12 mouse cellular contexts compared by ENCODE assay signal in the genomic region with DNA sequence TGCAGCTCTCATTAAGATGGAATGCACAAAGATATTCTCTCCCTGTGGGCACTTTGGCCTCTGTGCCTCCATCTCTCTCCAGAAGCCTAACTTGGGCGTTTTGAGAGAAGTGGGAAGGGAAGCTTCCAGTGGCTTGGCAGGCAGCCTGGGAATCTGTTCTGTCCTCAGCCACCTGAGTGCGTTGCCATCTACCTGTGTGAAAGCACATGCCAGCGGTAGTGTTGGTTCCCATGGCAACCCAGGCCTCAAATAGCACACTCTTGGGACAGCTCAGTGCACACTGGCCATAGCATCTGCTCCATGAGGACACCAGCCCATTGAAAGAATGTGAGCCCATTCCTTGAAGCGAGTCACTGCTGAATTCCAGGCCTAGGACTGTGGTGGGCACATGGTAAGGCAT.
DNase-seq lines count a peak whose midpoint lies in the region; ATAC-seq and TF ChIP-seq lines count a peak whose summit lies in the region.
"Had no signal": no experiment of that assay in that cellular context is flagged by ENCODE, and none has a peak within 500 bp of the region (broad histone marks: within the 10 kb centered on the region; RNA-seq: fewer than 3 reads in every experiment).

No protein-coding gene starts in this region.

- no peak overlapping the region for H3K27ac ChIP-seq in hindbrain, embryonic 16.5 days (ENCODE audit: low read depth, low read length)
- H3K27ac ChIP-seq in hindbrain, embryonic 12.5 days = no peak overlapping the region
- no peak overlapping the region for H3K27ac ChIP-seq in cerebellum, adult 2 months (ENCODE audit: insufficient read depth, low read length)
- H3K27ac ChIP-seq: embryonic facial prominence, embryonic 15.5 days; stomach, postnatal 0 days had no signal

- ATAC-seq in hindbrain, embryonic 16.5 days = peak; percentile 68
- ATAC-seq in hindbrain, embryonic 12.5 days (ENCODE audit: low FRiP score) = no peak
- ATAC-seq in frontal cortex, adult (ENCODE audit: low TSS enrichment) = no peak
- ATAC-seq in activated CD4-positive, CD25-positive, alpha-beta regulatory T cell, adult 4 months = no peak

- no peaks in the 10 kb centered on the region for H3K36me3 ChIP-seq in hindbrain, embryonic 16.5 days (ENCODE audit: control insufficient read depth, insufficient read depth, low read length)
- no peaks in the 10 kb centered on the region for H3K36me3 ChIP-seq in hindbrain, embryonic 12.5 days
- H3K36me3 ChIP-seq: embryonic facial prominence, embryonic 15.5 days had no signal

- no peak for TF ChIP-seq POLR2A in cerebellum, adult 2 months (IDR thresholded peaks at IDR 0.05; ENCODE audit: borderline replicate concordance, insufficient read depth, low read length)

- H3K4me3 ChIP-seq in hindbrain, embryonic 16.5 days (ENCODE audit: low read length) = no peak overlapping the region
- no peak overlapping the region for H3K4me3 ChIP-seq in hindbrain, embryonic 12.5 days
- no peak overlapping the region for H3K4me3 ChIP-seq in cerebellum, adult 2 months (replicated peaks; ENCODE audit: insufficient read depth, low read depth, low read length)
- H3K4me3 ChIP-seq: embryonic facial prominence, embryonic 15.5 days had no signal

- H3K4me1 ChIP-seq in hindbrain, embryonic 16.5 days (ENCODE audit: control insufficient read depth, insufficient read depth, low read depth, low read length) = no peaks in the 10 kb centered on the region; the same call in 1 of the 2 replicates
- H3K4me1 ChIP-seq in hindbrain, embryonic 12.5 days = no peaks in the 10 kb centered on the region
- peaks cover 27% of the 10 kb centered on the region for H3K4me1 ChIP-seq in cerebellum, adult 2 months (ENCODE audit: control insufficient read depth, insufficient read depth, low read length)

- DNase-seq in Muller cell, postnatal 12 days (ENCODE audit: inconsistent ontology term) = peak; percentile 93
- DNase-seq in cerebellum, adult 2 months = peak; percentile 58 to 71
- peak; percentile 16 to 52 for DNase-seq in kidney, postnatal 25 days
- no peak for DNase-seq in thymus, postnatal 0 days (ENCODE audit: low spot score)
- DNase-seq: adrenal gland, postnatal 25 days; right cerebral cortex, adult 18-20 months had no signal

- no peaks in the 10 kb centered on the region for H3K27me3 ChIP-seq in hindbrain, embryonic 16.5 days (replicated peaks; ENCODE audit: control insufficient read depth, insufficient read depth, low read length)
- no peaks in the 10 kb centered on the region for H3K27me3 ChIP-seq in hindbrain, embryonic 12.5 days
- H3K27me3 ChIP-seq in cerebellum, adult 2 months (ENCODE audit: control insufficient read depth, insufficient read depth, low read length) = no peaks in the 10 kb centered on the region
- H3K27me3 ChIP-seq: embryonic facial prominence, embryonic 15.5 days had no signal

- no peak overlapping the region for H3K4me2 ChIP-seq in hindbrain, embryonic 16.5 days (ENCODE audit: low read length)
- no peak overlapping the region for H3K4me2 ChIP-seq in hindbrain, embryonic 12.5 days (replicated peaks)
- H3K4me2 ChIP-seq: embryonic facial prominence, embryonic 15.5 days had no signal

- H3K9me3 ChIP-seq in hindbrain, embryonic 16.5 days (ENCODE audit: control insufficient read depth, low read length) = no peaks in the 10 kb centered on the region
- no peaks in the 10 kb centered on the region for H3K9me3 ChIP-seq in hindbrain, embryonic 12.5 days (replicated peaks)
- H3K9me3 ChIP-seq: embryonic facial prominence, embryonic 15.5 days had no signal

- H3K9ac ChIP-seq in hindbrain, embryonic 16.5 days (ENCODE audit: low read depth, low read length) = no peak overlapping the region
- H3K9ac ChIP-seq in hindbrain, embryonic 12.5 days = no peak overlapping the region
- H3K9ac ChIP-seq: embryonic facial prominence, embryonic 15.5 days had no signal

- TF ChIP-seq CTCF in cerebellum, adult 2 months (IDR thresholded peaks at IDR 0.05; ENCODE audit: borderline replicate concordance, insufficient read depth, low read depth, low read length) = no peak

- 71% methylated on average over 4 of the region's 4 CpGs for WGBS in hindbrain, embryonic 16.5 days
- WGBS in hindbrain, embryonic 12.5 days = 76% methylated on average over 4 of the region's 4 CpGs
- WGBS in cerebellum, adult 2 months = 27% methylated on average over 4 of the region's 4 CpGs
